Mouse (Mus musculus) ES-Bruce4 (cell line): Measurements from ENCODE around the gene Soat2.

ENCODE experiments used
- CTCF ChIP-seq: IDR thresholded peaks from one replicate; pipeline ENCODE4 v1.8.1; 2011; ENCODE audit warnings: low read depth, low read length
- EP300 ChIP-seq: IDR thresholded peaks from 2 replicates; pipeline ENCODE4 v1.6.1; 2011; ENCODE audit warnings: low read depth, low read length; ENCODE audit not compliant: insufficient read depth

DNA sequence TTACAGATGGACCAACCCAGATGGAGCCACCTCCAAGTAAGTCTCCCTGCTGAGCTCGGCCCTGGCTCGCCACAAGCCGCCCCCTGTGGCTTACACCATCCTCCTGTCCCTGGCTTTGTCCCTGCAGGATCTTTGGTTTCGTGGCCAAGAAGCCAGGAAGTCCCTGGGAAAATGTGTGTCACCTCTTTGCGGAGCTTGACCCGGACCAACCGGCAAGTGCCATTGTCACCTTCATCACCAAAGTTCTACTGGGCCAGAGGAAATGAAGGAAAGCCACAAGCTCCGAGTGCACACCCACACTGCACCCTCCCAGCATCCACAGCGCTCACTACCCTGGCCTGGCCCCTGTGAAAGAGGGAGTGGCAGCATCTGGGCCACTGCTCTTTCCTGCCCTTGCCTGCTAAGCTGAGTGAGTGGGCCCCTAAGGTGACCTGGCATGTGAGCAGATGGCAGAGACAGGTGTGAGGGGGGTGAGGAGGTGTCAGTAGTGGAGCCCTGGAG lies 34.5 kb upstream of the Soat2 start:
- TF ChIP-seq CTCF (no peak), EP300 (no peak)
